Comparison of ENCODE assay signal across 19 mouse cellular contexts in the genomic region with DNA sequence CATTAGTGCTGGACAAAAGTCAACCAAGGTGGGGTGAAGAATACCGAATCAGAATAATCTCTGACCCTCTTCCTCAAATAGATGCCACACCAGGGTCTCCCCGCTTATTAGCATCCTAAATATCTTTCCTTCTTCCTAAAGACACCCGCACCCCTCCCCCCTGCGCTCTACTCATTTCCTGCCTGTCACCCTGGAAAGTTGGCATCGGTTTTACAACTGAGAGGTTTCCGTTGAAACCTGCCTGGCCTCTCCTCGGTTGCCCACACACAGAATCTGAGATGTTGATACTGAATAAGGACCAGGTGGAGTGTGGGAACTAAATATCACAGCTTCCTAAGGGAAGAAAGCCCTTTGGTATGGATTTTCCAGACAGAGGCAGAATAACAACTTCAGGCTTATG.
DNase-seq lines count a peak whose midpoint lies in the region; ATAC-seq lines count a peak whose summit lies in the region.
"Had no signal": no experiment of that assay in that cellular context is flagged by ENCODE, and none has a peak within 500 bp of the region (broad histone marks: within the 10 kb centered on the region; RNA-seq: fewer than 3 reads in every experiment).

No protein-coding gene starts in this region.

- H3K9me3 ChIP-seq in heart, embryonic 12.5 days (replicated peaks), result no peaks in the 10 kb centered on the region
- H3K9me3 ChIP-seq in limb, embryonic 13.5 days, result no peaks in the 10 kb centered on the region
- H3K9me3 ChIP-seq in midbrain, embryonic 16.5 days (replicated peaks; ENCODE audit: control insufficient read depth, low read length, poor library complexity, severe bottlenecking), result no peaks in the 10 kb centered on the region
- H3K9me3 ChIP-seq: forebrain, embryonic 15.5 days; liver, embryonic 15.5 days; midbrain, embryonic 10.5 days had no signal

- H3K27me3 ChIP-seq in heart, embryonic 12.5 days (replicated peaks), result peaks cover 55% of the 10 kb centered on the region
- H3K27me3 ChIP-seq in limb, embryonic 13.5 days, result peaks cover 69% of the 10 kb centered on the region
- no peaks in the 10 kb centered on the region for H3K27me3 ChIP-seq in midbrain, embryonic 16.5 days (ENCODE audit: control insufficient read depth, insufficient read depth, low read depth, low read length)
- H3K27me3 ChIP-seq: forebrain, embryonic 15.5 days had no signal

- H3K36me3 ChIP-seq in heart, embryonic 12.5 days, result no peaks in the 10 kb centered on the region
- no peaks in the 10 kb centered on the region for H3K36me3 ChIP-seq in limb, embryonic 13.5 days
- H3K36me3 ChIP-seq in midbrain, embryonic 16.5 days (ENCODE audit: control insufficient read depth, insufficient read depth, low read length), result no peaks in the 10 kb centered on the region
- H3K36me3 ChIP-seq: forebrain, embryonic 15.5 days; G1E; liver, embryonic 15.5 days; midbrain, embryonic 10.5 days had no signal

- DNase-seq in heart, adult 11 months, result peak; percentile 91
- DNase-seq in induced T-regulatory cell, adult 2 months (ENCODE audit: low read depth), result peak; percentile 2
- no peak for DNase-seq in spleen, postnatal 14 days (ENCODE audit: low spot score in 2 of 2)
- no peak for DNase-seq in left cerebral cortex, adult 11 months (ENCODE audit: low spot score)
- DNase-seq: adrenal gland, postnatal 36 days; cerebellum, adult 11 months; cerebellum, postnatal 36 days; right cerebral cortex, postnatal 4 days; thymus, postnatal 14 days had no signal

- H3K4me2 ChIP-seq in heart, embryonic 12.5 days, result no peak overlapping the region
- H3K4me2 ChIP-seq in limb, embryonic 13.5 days (replicated peaks), result peak overlapping the region; percentile 41
- no peak overlapping the region for H3K4me2 ChIP-seq in midbrain, embryonic 16.5 days (ENCODE audit: low read length)
- H3K4me2 ChIP-seq: forebrain, embryonic 15.5 days; liver, embryonic 15.5 days had no signal

- no peak for ATAC-seq in heart, embryonic 12.5 days (ENCODE audit: insufficient number of reproducible peaks, low FRiP score)
- no peak for ATAC-seq in limb, embryonic 13.5 days (ENCODE audit: low FRiP score, low read depth)
- no peak for ATAC-seq in midbrain, embryonic 16.5 days
- ATAC-seq: forebrain, embryonic 15.5 days; hindbrain, embryonic 16.5 days had no signal

- H3K4me1 ChIP-seq in heart, embryonic 12.5 days (replicated peaks), result no peaks in the 10 kb centered on the region
- peaks cover 5% of the 10 kb centered on the region for H3K4me1 ChIP-seq in brown adipose tissue, adult 24 weeks (ENCODE audit: control insufficient read depth, insufficient read depth, insufficient read length, low read length)
- H3K4me1 ChIP-seq in limb, embryonic 13.5 days, result peaks cover 30% of the 10 kb centered on the region
- no peaks in the 10 kb centered on the region for H3K4me1 ChIP-seq in midbrain, embryonic 16.5 days (ENCODE audit: control insufficient read depth, insufficient read depth, low read length)
- H3K4me1 ChIP-seq: liver, embryonic 15.5 days had no signal

- no peak overlapping the region for H3K4me3 ChIP-seq in heart, embryonic 12.5 days
- 0 out of 2 replicates have a peak overlapping the region, but pooled peaks have one; percentile 8 for H3K4me3 ChIP-seq in brown adipose tissue, adult 24 weeks (ENCODE audit: insufficient read depth, low read depth, low read length)
- no peak overlapping the region for H3K4me3 ChIP-seq in limb, embryonic 13.5 days
- no peak overlapping the region for H3K4me3 ChIP-seq in midbrain, embryonic 16.5 days (ENCODE audit: low read depth, low read length)
- H3K4me3 ChIP-seq: forebrain, embryonic 15.5 days; layer of hippocampus, adult 2 months; liver, embryonic 15.5 days; midbrain, embryonic 10.5 days had no signal

- H3K9ac ChIP-seq in heart, embryonic 12.5 days, result no peak overlapping the region
- no peak overlapping the region for H3K9ac ChIP-seq in limb, embryonic 13.5 days
- H3K9ac ChIP-seq in midbrain, embryonic 16.5 days (ENCODE audit: low read depth, low read length), result no peak overlapping the region
- H3K9ac ChIP-seq: forebrain, embryonic 15.5 days; liver, embryonic 15.5 days had no signal

- 54% methylated on average over 7 of the region's 7 CpGs for WGBS in heart, embryonic 12.5 days
- 24% methylated on average over 7 of the region's 7 CpGs for WGBS in limb, embryonic 13.5 days
- WGBS in midbrain, embryonic 16.5 days, result 72% methylated on average over 7 of the region's 7 CpGs

- no peak overlapping the region for H3K27ac ChIP-seq in heart, embryonic 12.5 days (ENCODE audit: poor library complexity, severe bottlenecking)
- peak overlapping the region; percentile 91 for H3K27ac ChIP-seq in brown adipose tissue, adult 24 weeks (replicated peaks; ENCODE audit: low read depth, low read length)
- no peak overlapping the region for H3K27ac ChIP-seq in limb, embryonic 13.5 days
- H3K27ac ChIP-seq in midbrain, embryonic 16.5 days (ENCODE audit: low read length), result no peak overlapping the region
- H3K27ac ChIP-seq: forebrain, embryonic 15.5 days; layer of hippocampus, adult 2 months; liver, embryonic 15.5 days; midbrain, embryonic 10.5 days had no signal

Comparison
In these comparisons a context has a peak if more than half of its experiments do, and no peak if none do; other contexts are left out.
1. DNase-seq: peak in heart, adult 11 months (single experiment) and induced T-regulatory cell, adult 2 months (single experiment); none in spleen, postnatal 14 days (0 of 2) and left cerebral cortex, adult 11 months (single experiment).